Mouse (Mus musculus) heart, embryonic 14.5 days (tissue): Measurements from ENCODE around the gene Tmigd1. TPM values are rescaled to one million over a fixed set of nuclear protein-coding genes. Genes with fewer than 3 reads are reported as not detected.
A peak's percentile ranks its signal among the peaks of the same experiment; 100 is the strongest.

Experiments
- ATAC-seq: fragments of 200-750 bp; cut with Nextera tagmentation; 2 replicates; pipeline ENCODE4 v1.8.0; 2017; ENCODE audit warnings: low read depth, moderate TSS enrichment; ENCODE audit not compliant: insufficient number of reproducible peaks, insufficient read depth, low FRiP score
- H3K27ac ChIP-seq, 2 experiments: fragments of 200-500 bp in 1 of 2; fragments of 300-500 bp in 1 of 2; sonication (generic) in 1 of 2; replicated peaks in 1 of 2; 2 replicates each; pipeline ENCODE4 v1.5.1; 2012 to 2014; ENCODE audit warnings: low read depth in 2 of 2, low read length in 2 of 2, control low read depth in 1 of 2, mild to moderate bottlenecking in 1 of 2, mixed read lengths in 1 of 2; ENCODE audit not compliant: control insufficient read depth in 1 of 2, insufficient read depth in 1 of 2
- H3K27me3 ChIP-seq: fragments of 300-500 bp; sonication (generic); 2 replicates; pipeline ENCODE4 v1.6.1; 2014; ENCODE audit warnings: mild to moderate bottlenecking, low read length, control low read depth; ENCODE audit not compliant: control insufficient read depth, insufficient read depth
- H3K36me3 ChIP-seq: fragments of 300-500 bp; sonication (generic); 2 replicates; pipeline ENCODE4 v1.6.1; 2014; ENCODE audit warnings: mild to moderate bottlenecking, control low read depth, low read length, mixed read lengths; ENCODE audit not compliant: control insufficient read depth, insufficient read depth
- H3K4me1 ChIP-seq, 2 experiments: fragments of 200-500 bp in 1 of 2; fragments of 300-500 bp in 1 of 2; sonication (generic) in 1 of 2; 2 replicates each; pipeline ENCODE4 v1.6.1; 2012 to 2014; ENCODE audit warnings: low read length in 2 of 2, control low read depth in 1 of 2, mixed read lengths in 1 of 2; ENCODE audit not compliant: control insufficient read depth in 2 of 2, insufficient read depth in 2 of 2
- H3K4me2 ChIP-seq: fragments of 300-500 bp; sonication (generic); 2 replicates; pipeline ENCODE4 v1.6.1; 2014; ENCODE audit warnings: mild to moderate bottlenecking, low read length
- H3K4me3 ChIP-seq, 2 experiments: fragments of 200-500 bp in 1 of 2; fragments of 300-500 bp in 1 of 2; sonication (generic) in 1 of 2; 2 replicates each; pipeline ENCODE4 v1.5.1; 2012 to 2014; ENCODE audit warnings: low read length in 2 of 2, mild to moderate bottlenecking in 2 of 2, control low read depth in 1 of 2, low read depth in 1 of 2, moderate library complexity in 1 of 2; ENCODE audit not compliant: control insufficient read depth in 1 of 2, insufficient read depth in 1 of 2
- H3K9ac ChIP-seq: fragments of 300-500 bp; sonication (generic); 2 replicates; pipeline ENCODE4 v1.6.1; 2014; ENCODE audit warnings: mild to moderate bottlenecking, low read length
- H3K9me3 ChIP-seq: fragments of 300-500 bp; sonication (generic); 2 replicates; pipeline ENCODE4 v1.6.1; 2016; ENCODE audit warnings: low read length, control low read depth; ENCODE audit not compliant: control insufficient read depth
- WGBS: fragments of 180-500 bp; shearing (Covaris S2); extraction: QIAGEN DNeasy Blood & Tissue Kit; methylation state at CpG from one replicate; pipeline ENCODE4 v1.1.7; 2014; 5-methylcytosine and 5-hydroxymethylcytosine counted together
- polyA plus RNA-seq: library from polyadenylated mRNA; unstranded; fragments of >200 nt; fragmentation: Nextera tagmentation; extraction: Ambion mirVana; gene quantifications from 2 replicates; pipeline ENCODE4 v1.2.1, GENCODE M21; 2014

Gene Tmigd1
- polyA plus RNA-seq: 0.39 TPM in 1 of 2 replicates, not detected in the other

DNA sequence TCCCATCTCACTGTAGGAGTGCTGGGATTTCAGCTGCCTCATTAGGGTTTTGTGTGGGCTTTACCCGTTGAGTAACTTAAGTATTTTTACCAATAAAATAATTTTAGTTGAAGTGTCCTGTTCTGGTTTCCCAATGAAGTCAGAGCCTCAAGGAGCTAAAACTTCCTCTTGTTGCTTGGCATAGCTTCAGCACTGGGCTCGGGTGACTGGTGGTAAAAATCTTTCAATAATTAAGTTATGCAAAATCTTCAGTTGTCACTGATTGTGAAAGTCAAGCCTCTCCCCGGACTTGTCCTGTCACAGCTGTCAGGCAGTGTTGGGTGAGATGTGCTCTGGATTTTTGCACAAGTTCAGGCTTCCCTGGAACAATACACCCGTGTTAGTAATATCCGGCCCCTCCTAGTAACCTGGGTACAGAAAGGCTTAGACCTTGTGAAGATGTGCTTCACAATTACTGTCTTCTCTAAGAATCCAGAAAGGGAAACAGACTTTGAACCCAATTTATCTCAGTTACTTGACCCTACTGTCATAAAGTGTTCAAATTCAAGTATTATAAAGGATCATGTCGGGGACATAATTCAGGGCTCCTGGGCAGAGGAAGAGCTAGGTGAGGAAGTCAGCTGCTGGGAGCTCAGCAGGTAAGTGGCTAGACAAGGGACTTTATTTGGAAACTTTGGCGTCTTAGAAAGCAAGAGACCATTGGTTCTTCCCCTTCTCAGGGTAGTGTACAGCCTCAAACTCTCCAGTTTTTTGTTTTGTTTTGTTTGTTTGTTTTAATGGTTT, at the start of gene Tmigd1:
Gene Tmigd1 (plus strand): TSS at position 581 of the 783 bp plus-strand sequence.
- 65% methylated on average over 7 of the region's 7 CpGs for WGBS
- no peak for ATAC-seq

DNA sequence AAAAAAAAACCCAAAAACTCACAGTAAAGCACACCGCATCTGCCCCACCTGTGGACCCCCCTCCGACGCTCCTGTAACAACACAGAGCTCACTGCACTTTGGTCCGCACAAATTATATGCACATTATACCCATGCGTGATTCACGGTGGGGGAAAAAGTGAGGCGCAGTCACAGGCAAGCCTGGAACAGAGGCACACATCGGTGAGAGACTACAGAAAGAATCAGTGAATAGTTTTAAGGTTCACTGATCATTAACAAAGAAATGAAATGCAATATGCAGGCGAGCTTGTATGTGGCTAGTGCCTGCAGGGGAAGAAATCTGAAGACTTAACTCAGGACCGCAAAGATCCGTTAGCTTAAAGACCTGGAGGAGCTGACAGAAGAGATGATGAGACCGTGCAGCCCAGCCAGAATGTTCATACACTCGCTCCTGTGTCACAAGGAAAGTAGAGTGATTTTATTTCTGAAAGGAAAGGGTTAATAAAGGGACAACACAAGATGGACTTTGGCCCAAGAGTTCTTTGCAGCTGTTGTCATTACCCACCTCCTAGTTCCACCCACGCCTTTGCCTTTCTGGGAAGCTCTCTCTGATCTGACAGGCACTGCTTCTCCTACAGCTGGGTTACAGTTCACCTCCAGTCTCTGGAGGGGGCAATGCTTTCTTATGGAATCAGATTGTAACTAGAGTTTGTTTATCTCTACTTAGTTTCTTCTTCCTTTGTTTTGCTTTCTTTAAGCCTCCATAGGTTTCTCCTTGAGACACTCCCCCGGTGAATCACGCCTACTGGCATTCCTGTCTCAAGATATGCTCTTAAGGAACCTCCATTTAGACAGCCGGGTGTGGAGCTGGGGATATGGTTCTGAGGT, 47.3 kb upstream of the Tmigd1 start:
- 0 out of 4 replicates have a peak overlapping the region, but pooled peaks of 1 of the 2 experiments have one; percentile 21 for H3K27ac ChIP-seq
- peaks cover 16 to 33% of the 10 kb centered on the region in 2 experiments for H3K4me1 ChIP-seq
- 62% methylated on average over 17 of the region's 17 CpGs for WGBS
- H3K9ac ChIP-seq: no peak overlapping the region
- H3K27me3 ChIP-seq: no peaks in the 10 kb centered on the region
- H3K4me2 ChIP-seq: no peak overlapping the region
- no peaks in the 10 kb centered on the region for H3K9me3 ChIP-seq
- no peak for ATAC-seq
- no peaks in the 10 kb centered on the region for H3K36me3 ChIP-seq
- no peak overlapping the region for H3K4me3 ChIP-seq

More for the DNA sequence above, at the start of gene Tmigd1:
- Histone ChIP-seq H3K36me3 (no peaks in the 10 kb centered on the region), H3K9ac (no peak within 1 kb of the TSS), H3K27ac (no peak within 1 kb of the TSS), H3K27me3 (no peaks in the 10 kb centered on the region), H3K4me1 (peaks cover 0 to 4% of the 10 kb centered on the region in 2 experiments; a peak in 1 of 4 replicates), H3K9me3 (no peaks in the 10 kb centered on the region), H3K4me3 (no peak within 1 kb of the TSS), H3K4me2 (no peak within 1 kb of the TSS)

DNA sequence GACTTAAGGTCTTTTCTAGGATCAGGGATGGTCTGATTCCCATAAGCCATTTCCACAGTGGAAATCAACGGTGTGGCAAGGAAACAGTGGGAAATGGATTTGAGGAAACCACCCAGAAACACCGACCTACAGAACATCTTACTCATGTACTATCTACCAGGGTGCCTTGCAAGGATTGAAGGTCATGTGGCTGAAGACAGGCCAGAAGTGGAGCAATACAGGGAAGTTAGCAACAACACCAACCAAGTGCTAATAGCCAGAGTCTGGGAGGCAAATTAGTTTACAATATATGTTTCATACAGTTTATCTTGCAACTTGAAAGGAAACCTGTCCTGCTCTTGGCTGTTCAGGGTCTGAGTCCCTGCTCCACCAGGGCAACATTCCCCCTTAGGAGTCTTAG, 45.4 kb upstream of the Tmigd1 start:
- no peak for ATAC-seq
- WGBS: 92% methylated on average over 2 of the region's 2 CpGs

DNA sequence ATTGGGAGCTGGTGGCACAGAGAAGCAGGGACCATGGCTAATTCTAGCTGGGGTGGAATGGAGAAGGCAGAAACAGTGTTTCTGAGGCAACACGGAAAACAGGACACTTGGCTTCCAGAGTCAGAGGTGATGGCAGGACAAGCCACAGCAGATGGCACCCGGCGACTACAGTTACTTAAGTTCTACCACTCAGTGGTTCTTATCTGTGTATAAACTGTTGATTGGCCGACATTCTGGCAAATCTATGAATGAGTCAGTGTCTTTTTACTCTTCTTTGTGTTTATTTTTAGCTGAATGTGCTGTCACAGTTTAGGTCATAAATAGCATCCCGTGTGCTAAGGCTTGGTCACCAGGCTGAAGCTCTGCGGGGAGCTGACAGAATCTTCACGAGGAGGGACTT, 44.8 kb upstream of the Tmigd1 start:
- H3K27me3 ChIP-seq: no peaks in the 10 kb centered on the region
- H3K36me3 ChIP-seq: no peaks in the 10 kb centered on the region
- H3K9me3 ChIP-seq: no peaks in the 10 kb centered on the region
- H3K27ac ChIP-seq: peak overlapping the region; percentile 63 to 65; a peak in 2 of 4 replicates
- H3K4me3 ChIP-seq: no peak overlapping the region
- no peak overlapping the region for H3K9ac ChIP-seq
- H3K4me2 ChIP-seq: no peak overlapping the region
- WGBS: 15% methylated on average over 7 of the region's 7 CpGs
- ATAC-seq: no peak
- H3K4me1 ChIP-seq: peaks cover 18 to 44% of the 10 kb centered on the region in 2 experiments

More for the DNA sequence above, 45.4 kb upstream of the Tmigd1 start:
- no peaks in the 10 kb centered on the region for H3K36me3 ChIP-seq
- no peak overlapping the region for H3K4me3 ChIP-seq
- H3K9ac ChIP-seq: no peak overlapping the region
- H3K4me2 ChIP-seq: no peak overlapping the region
- no peaks in the 10 kb centered on the region for H3K9me3 ChIP-seq
- H3K27me3 ChIP-seq: no peaks in the 10 kb centered on the region
- H3K27ac ChIP-seq: peak overlapping the region; percentile 3 to 65; a peak in 1 of 4 replicates
- peaks cover 18 to 43% of the 10 kb centered on the region in 2 experiments for H3K4me1 ChIP-seq

DNA sequence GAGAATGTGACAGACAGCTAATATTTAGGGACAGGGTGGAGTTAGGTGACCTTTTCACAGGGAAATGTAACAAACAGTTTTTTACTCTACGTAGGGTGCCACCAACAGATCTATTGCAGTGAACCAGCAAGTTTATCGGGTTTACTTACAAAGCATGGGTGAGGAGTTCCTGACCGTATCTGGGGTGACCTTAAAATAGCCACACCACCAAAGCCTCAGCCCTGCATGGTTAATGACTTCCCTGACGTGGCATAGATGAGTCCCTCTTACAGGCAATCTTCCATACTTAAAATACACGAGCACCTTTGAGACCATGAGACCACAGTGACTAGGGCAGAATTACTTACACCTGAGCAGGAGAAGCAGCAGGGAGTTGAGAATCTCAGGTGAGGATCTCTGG, 43.2 kb upstream of the Tmigd1 start:
- no peaks in the 10 kb centered on the region for H3K27me3 ChIP-seq
- H3K4me1 ChIP-seq: peaks cover 18 to 44% of the 10 kb centered on the region in 2 experiments
- H3K27ac ChIP-seq: peak overlapping the region; percentile 56 to 62
- H3K4me3 ChIP-seq: no peak overlapping the region
- H3K9me3 ChIP-seq: no peaks in the 10 kb centered on the region
- H3K9ac ChIP-seq: 0 out of 2 replicates have a peak overlapping the region, but pooled peaks have one; percentile 5
- no peaks in the 10 kb centered on the region for H3K36me3 ChIP-seq
- WGBS: 32% methylated on average over 5 of the region's 5 CpGs
- H3K4me2 ChIP-seq: peak overlapping the region; percentile 41
- peak; percentile 61; the same call in 1 of the 2 replicates for ATAC-seq

DNA sequence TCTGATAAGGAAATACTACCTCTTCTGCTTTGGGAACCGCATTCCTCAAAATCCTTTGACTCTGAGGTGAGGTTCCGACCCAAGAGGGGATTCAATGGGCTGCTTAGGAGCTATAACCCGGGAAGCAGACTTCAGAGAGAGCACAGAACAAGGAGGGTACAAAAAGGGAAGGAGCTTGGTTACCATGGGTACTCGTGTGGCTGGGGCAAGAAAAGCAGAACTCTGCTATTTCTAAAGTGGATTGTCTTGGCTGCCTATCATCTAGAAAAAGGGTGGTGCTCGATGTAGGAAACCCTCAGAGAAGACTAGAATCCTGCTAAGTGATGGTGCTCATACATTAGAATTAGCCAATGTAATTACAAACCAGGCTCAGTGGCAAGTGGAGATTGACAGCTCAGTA, 42.7 kb upstream of the Tmigd1 start:
- no peak overlapping the region for H3K4me3 ChIP-seq
- 0 out of 2 replicates have a peak overlapping the region, but pooled peaks have one; percentile 5 for H3K9ac ChIP-seq
- no peaks in the 10 kb centered on the region for H3K36me3 ChIP-seq
- H3K4me1 ChIP-seq: peaks cover 18 to 44% of the 10 kb centered on the region in 2 experiments
- ATAC-seq: no peak
- 27% methylated on average over 5 of the region's 5 CpGs for WGBS
- no peaks in the 10 kb centered on the region for H3K27me3 ChIP-seq
- H3K27ac ChIP-seq: peak overlapping the region; percentile 56 to 62
- no peaks in the 10 kb centered on the region for H3K9me3 ChIP-seq
- H3K4me2 ChIP-seq: peak overlapping the region; percentile 41

DNA sequence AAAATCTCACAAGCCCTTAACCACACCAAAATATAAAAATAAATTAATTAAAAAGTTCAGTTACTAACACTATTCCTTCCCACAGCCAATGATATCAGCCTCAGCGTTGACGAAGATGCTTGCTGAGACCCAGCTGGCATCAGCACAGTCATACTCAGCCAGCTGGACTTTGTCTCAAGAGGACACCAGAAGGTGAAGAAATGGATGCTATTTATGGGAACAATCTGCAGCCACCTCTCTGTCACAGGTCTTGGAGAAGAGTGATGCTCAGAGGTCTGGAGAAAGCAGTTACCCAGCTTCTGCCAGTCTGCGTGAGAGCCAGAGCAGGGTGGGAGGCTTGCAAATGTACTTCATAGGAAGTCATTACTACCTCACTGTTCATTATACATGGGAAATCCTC, 40.8 kb upstream of the Tmigd1 start:
- Histone ChIP-seq H3K27ac (peak overlapping the region in 1 of 2 experiments; percentile 19; a peak in 1 of 4 replicates), H3K9ac (no peak overlapping the region), H3K27me3 (no peaks in the 10 kb centered on the region), H3K4me2 (no peak overlapping the region), H3K9me3 (no peaks in the 10 kb centered on the region), H3K4me1 (peaks cover 12 to 33% of the 10 kb centered on the region in 2 experiments), H3K36me3 (no peaks in the 10 kb centered on the region), H3K4me3 (no peak overlapping the region)
- ATAC-seq: no peak
- 26% methylated on average over 3 of the region's 3 CpGs for WGBS
